Mouse (Mus musculus) heart, embryonic 14.5 days (tissue): ENCODE measurements at regions not wholly inside any gene's neighbourhood (a gene's known extent, or its start where the extent isn't known, plus 50 kb on each side); places are given as distances from the start of the nearest gene placed in this dataset.

Source experiments
- ATAC-seq: fragments of 200-750 bp; cut with Nextera tagmentation; 2 replicates; pipeline ENCODE4 v1.8.0; 2017; ENCODE audit warnings: low read depth, moderate TSS enrichment; ENCODE audit not compliant: insufficient number of reproducible peaks, insufficient read depth, low FRiP score
- H3K27ac ChIP-seq, 2 experiments: fragments of 200-500 bp in 1 of 2; fragments of 300-500 bp in 1 of 2; sonication (generic) in 1 of 2; replicated peaks in 1 of 2; 2 replicates each; pipeline ENCODE4 v1.5.1; 2012 to 2014; ENCODE audit warnings: low read depth in 2 of 2, low read length in 2 of 2, control low read depth in 1 of 2, mild to moderate bottlenecking in 1 of 2, mixed read lengths in 1 of 2; ENCODE audit not compliant: control insufficient read depth in 1 of 2, insufficient read depth in 1 of 2
- H3K27me3 ChIP-seq: fragments of 300-500 bp; sonication (generic); 2 replicates; pipeline ENCODE4 v1.6.1; 2014; ENCODE audit warnings: mild to moderate bottlenecking, low read length, control low read depth; ENCODE audit not compliant: control insufficient read depth, insufficient read depth
- H3K36me3 ChIP-seq: fragments of 300-500 bp; sonication (generic); 2 replicates; pipeline ENCODE4 v1.6.1; 2014; ENCODE audit warnings: mild to moderate bottlenecking, control low read depth, low read length, mixed read lengths; ENCODE audit not compliant: control insufficient read depth, insufficient read depth
- H3K4me1 ChIP-seq, 2 experiments: fragments of 200-500 bp in 1 of 2; fragments of 300-500 bp in 1 of 2; sonication (generic) in 1 of 2; 2 replicates each; pipeline ENCODE4 v1.6.1; 2012 to 2014; ENCODE audit warnings: low read length in 2 of 2, control low read depth in 1 of 2, mixed read lengths in 1 of 2; ENCODE audit not compliant: control insufficient read depth in 2 of 2, insufficient read depth in 2 of 2
- H3K4me2 ChIP-seq: fragments of 300-500 bp; sonication (generic); 2 replicates; pipeline ENCODE4 v1.6.1; 2014; ENCODE audit warnings: mild to moderate bottlenecking, low read length
- H3K4me3 ChIP-seq, 2 experiments: fragments of 200-500 bp in 1 of 2; fragments of 300-500 bp in 1 of 2; sonication (generic) in 1 of 2; 2 replicates each; pipeline ENCODE4 v1.5.1; 2012 to 2014; ENCODE audit warnings: low read length in 2 of 2, mild to moderate bottlenecking in 2 of 2, control low read depth in 1 of 2, low read depth in 1 of 2, moderate library complexity in 1 of 2; ENCODE audit not compliant: control insufficient read depth in 1 of 2, insufficient read depth in 1 of 2
- H3K9ac ChIP-seq: fragments of 300-500 bp; sonication (generic); 2 replicates; pipeline ENCODE4 v1.6.1; 2014; ENCODE audit warnings: mild to moderate bottlenecking, low read length
- H3K9me3 ChIP-seq: fragments of 300-500 bp; sonication (generic); 2 replicates; pipeline ENCODE4 v1.6.1; 2016; ENCODE audit warnings: low read length, control low read depth; ENCODE audit not compliant: control insufficient read depth
- WGBS: fragments of 180-500 bp; shearing (Covaris S2); extraction: QIAGEN DNeasy Blood & Tissue Kit; methylation state at CpG from one replicate; pipeline ENCODE4 v1.1.7; 2014; 5-methylcytosine and 5-hydroxymethylcytosine counted together

DNA sequence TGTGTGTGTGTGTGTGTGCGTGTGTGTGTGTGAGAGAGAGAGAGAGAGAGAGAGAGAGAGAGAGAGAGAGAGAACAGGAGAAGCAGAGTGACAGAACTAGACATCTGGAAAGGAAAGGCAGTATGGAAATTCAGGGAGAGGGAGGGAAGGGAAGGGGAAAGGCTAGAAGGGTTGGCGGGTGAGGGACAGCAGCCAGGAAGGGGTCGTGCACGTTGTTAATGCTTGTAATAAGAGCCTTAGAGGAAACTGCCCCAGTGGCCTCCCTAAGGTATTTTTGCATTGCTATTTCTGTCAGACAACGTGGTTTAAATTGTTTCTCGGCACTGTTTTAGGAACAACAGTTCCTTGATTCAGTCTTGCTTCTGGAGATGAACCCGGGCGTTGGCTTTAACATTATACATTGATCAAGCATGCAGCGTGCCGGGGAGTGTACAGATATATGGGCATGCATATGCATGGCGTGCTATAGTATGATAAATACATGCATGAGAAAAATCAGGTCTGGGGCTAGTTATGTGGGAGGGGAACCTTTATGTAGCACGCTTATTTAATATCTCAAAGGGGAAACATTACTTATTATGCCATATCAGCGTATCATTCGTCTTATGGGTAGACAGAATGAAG is 52.6 kb upstream of the Ptgfrn start:
- H3K9ac ChIP-seq: no peak overlapping the region
- peaks cover 29 to 39% of the 10 kb centered on the region in 2 experiments for H3K4me1 ChIP-seq
- no peaks in the 10 kb centered on the region for H3K27me3 ChIP-seq
- ATAC-seq: no peak
- peak overlapping the region; percentile 31 for H3K4me2 ChIP-seq
- WGBS: 37% methylated on average over 14 of the region's 14 CpGs
- H3K27ac ChIP-seq: peak overlapping the region; percentile 18 to 57; a peak in 3 of 4 replicates
- no peaks in the 10 kb centered on the region for H3K9me3 ChIP-seq
- no peaks in the 10 kb centered on the region for H3K36me3 ChIP-seq
- H3K4me3 ChIP-seq: no peak overlapping the region

DNA sequence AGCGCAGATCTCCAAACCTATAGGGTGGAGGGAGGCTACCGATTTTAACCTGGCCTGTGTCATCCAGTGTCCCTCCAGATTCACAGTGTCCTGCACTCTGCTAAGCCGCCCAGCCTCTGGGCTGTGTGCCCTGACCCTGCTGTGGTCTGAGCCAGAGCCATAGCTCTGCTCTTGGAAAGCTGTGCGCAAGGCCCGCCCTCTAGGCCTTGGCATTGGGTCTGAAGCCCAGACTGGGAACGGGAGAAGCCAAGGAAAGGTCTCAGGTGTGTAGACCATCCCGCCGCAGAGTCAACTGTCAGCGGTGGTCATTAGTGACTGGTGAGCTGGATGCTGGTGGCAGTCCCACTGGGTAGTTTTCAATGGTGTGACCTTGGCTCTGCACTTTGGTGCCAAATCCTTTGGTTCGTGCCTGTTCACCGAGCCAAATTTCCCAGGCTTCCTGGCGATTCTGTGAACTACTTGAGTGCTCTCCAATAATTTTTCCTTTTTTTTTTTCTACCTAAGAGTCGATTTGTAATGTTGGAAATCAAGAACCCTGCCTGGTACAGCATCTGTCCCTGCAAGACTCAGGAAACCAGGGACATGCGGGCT is 52.0 kb upstream of the Ptgfrn start:
- H3K4me2 ChIP-seq: peak overlapping the region; percentile 47
- 42% methylated on average over 14 of the region's 14 CpGs for WGBS
- 0 out of 2 replicates have a peak, but pooled peaks have one; percentile 41 for ATAC-seq
- 0 out of 2 replicates have a peak overlapping the region, but pooled peaks have one; percentile 27 for H3K9ac ChIP-seq
- no peaks in the 10 kb centered on the region for H3K27me3 ChIP-seq
- peaks cover 29 to 39% of the 10 kb centered on the region in 2 experiments for H3K4me1 ChIP-seq
- peak overlapping the region; percentile 18 to 57 for H3K27ac ChIP-seq
- H3K9me3 ChIP-seq: no peaks in the 10 kb centered on the region
- H3K36me3 ChIP-seq: no peaks in the 10 kb centered on the region
- no peak overlapping the region for H3K4me3 ChIP-seq

DNA sequence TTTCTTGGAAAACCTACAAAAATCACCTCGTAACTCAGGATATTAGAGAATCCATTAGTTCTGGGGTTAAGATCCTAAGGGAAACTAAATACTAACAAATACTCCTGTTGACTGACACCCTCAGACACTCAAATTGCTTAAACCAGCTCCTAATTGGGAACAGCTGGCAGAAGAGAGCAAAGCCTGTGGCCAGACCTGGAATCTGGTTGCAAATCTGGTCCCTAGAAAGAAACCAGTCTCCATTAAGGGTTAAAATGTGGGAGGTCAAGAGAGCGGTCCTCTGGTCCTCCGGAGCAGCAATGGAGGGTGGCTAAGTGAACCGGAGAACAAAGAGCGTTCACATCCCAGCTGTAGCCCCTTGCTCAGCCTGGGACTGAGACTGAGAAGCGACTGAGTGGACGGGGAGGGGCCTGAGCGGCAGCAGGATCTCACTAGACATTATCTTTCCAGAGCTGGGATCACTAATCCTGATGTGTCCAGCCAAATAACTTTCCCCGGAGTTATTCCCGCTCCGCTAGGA is 51.4 kb upstream of the Ptgfrn start:
- H3K4me3 ChIP-seq: no peak overlapping the region
- H3K4me1 ChIP-seq: peaks cover 29 to 39% of the 10 kb centered on the region in 2 experiments
- 22% methylated on average over 11 of the region's 11 CpGs for WGBS
- H3K27me3 ChIP-seq: no peaks in the 10 kb centered on the region
- no peaks in the 10 kb centered on the region for H3K36me3 ChIP-seq
- 0 out of 2 replicates have a peak overlapping the region, but pooled peaks have one; percentile 27 for H3K9ac ChIP-seq
- no peaks in the 10 kb centered on the region for H3K9me3 ChIP-seq
- ATAC-seq: no peak
- H3K27ac ChIP-seq: peak overlapping the region; percentile 16 to 57; a peak in 3 of 4 replicates
- peak overlapping the region; percentile 47 for H3K4me2 ChIP-seq
